Mouse (Mus musculus): ENCODE data around the gene Rgma. TPM values are rescaled to one million over a fixed set of nuclear protein-coding genes. Genes with fewer than 3 reads are reported as not detected.
A peak's percentile ranks its signal among the peaks of the same experiment; 100 is the strongest.

The Rgma gene
- polyA plus RNA-seq, 1 experiment from 2014 or later: 62.9 TPM

GRCm38 (mm10) chr7:73405550-73405949 lies 30.2 kb downstream of the Rgma start:
- H3K27ac ChIP-seq (replicated peaks): peak overlapping the region; percentile 15; the same call in 1 of the 2 replicates
- no peak overlapping the region for H3K9ac ChIP-seq (replicated peaks)
- peaks cover 28% of the 10 kb centered on the region for H3K4me1 ChIP-seq
- no peak overlapping the region for H3K4me2 ChIP-seq (replicated peaks)
- H3K36me3 ChIP-seq: peaks cover 67% of the 10 kb centered on the region
- WGBS: 92% methylated on average over 11 of the region's 11 CpGs
- no peak for ATAC-seq (ENCODE audit: low FRiP score, low read depth)
- no peaks in the 10 kb centered on the region for H3K27me3 ChIP-seq
- H3K9me3 ChIP-seq: no peaks in the 10 kb centered on the region
- no peak overlapping the region for H3K4me3 ChIP-seq

DNA sequence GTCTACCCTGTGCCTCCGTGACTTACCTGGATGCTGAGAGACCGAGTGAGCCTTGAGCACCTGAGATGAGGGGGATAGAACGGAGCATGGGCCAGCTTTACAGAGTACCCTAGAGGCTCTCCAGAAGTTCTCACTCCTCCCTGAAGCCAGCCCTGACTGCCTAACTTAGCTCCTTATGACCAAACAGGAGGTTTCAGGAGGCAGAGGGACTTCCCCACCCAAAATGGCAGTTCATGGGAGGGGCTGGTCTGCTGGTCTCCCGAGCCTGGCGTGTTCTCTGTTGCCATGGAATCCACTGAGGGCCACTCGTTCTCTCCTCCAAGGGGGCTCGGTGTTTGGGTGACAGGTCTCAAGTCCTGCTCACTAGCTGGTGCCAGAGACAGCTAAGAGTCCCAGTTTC lies 36.2 kb downstream of the Rgma start:
- no peak overlapping the region for H3K9ac ChIP-seq (replicated peaks)
- peaks cover 6% of the 10 kb centered on the region for H3K4me1 ChIP-seq
- H3K27me3 ChIP-seq: no peaks in the 10 kb centered on the region
- H3K9me3 ChIP-seq: no peaks in the 10 kb centered on the region
- 55% methylated on average over 7 of the region's 7 CpGs for WGBS
- no peak; the same call in 1 of the 2 replicates for ATAC-seq (ENCODE audit: low FRiP score, low read depth)
- H3K36me3 ChIP-seq: peaks cover 95% of the 10 kb centered on the region
- no peak overlapping the region for H3K27ac ChIP-seq (replicated peaks)
- no peak overlapping the region for H3K4me2 ChIP-seq (replicated peaks)
- H3K4me3 ChIP-seq: no peak overlapping the region

- Histone ChIP-seq H3K9ac (replicated peaks) (no peak overlapping the region), H3K4me1 (peaks cover 6% of the 10 kb centered on the region), H3K27me3 (no peaks in the 10 kb centered on the region), H3K9me3 (no peaks in the 10 kb centered on the region), H3K27ac (replicated peaks) (peak overlapping the region; percentile 25; the same call in 1 of the 2 replicates), H3K36me3 (peaks cover 93% of the 10 kb centered on the region), H3K4me3 (no peak overlapping the region), H3K4me2 (replicated peaks) (no peak overlapping the region)
- WGBS: 89% methylated on average over 4 of the region's 4 CpGs
- ATAC-seq (ENCODE audit: low FRiP score, low read depth): no peak
Measured at GRCm38 (mm10) chr7:73411986-73412385, 36.7 kb downstream of the Rgma start.

GRCm38 (mm10) chr7:73412419-73412818 lies 37.1 kb downstream of the Rgma start:
- H3K9me3 ChIP-seq: no peaks in the 10 kb centered on the region
- no peaks in the 10 kb centered on the region for H3K27me3 ChIP-seq
- no peak overlapping the region for H3K4me3 ChIP-seq
- H3K27ac ChIP-seq (replicated peaks): peak overlapping the region; percentile 25; the same call in 1 of the 2 replicates
- H3K9ac ChIP-seq (replicated peaks): no peak overlapping the region
- 84% methylated on average over 7 of the region's 7 CpGs for whole genome bisulfite sequencing
- H3K36me3 ChIP-seq: peaks cover 93% of the 10 kb centered on the region
- no peak overlapping the region for H3K4me2 ChIP-seq (replicated peaks)
- no peak for ATAC-seq (ENCODE audit: low FRiP score, low read depth)
- peaks cover 6% of the 10 kb centered on the region for H3K4me1 ChIP-seq

DNA sequence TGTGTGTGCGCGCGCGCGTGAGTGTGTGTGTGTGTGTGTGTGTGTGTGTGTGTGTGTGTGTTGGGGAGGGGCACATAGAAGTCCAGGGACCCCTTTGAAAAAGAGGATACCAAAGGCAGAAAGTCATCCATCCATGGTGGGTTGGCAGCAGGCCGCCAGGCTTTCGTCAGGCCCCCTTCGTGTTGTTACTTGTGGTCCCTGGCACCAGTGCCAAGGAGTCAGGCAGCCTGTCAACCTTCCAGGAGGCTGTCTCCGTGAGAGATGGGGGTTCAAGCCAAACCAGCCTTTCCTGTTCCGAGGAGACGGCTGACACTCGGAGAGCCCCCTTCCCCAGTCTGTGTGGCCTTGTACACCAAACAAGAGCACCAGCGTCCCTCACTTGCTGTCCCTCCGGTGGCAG lies 38.9 kb downstream of the Rgma start:
- ATAC-seq (ENCODE audit: low FRiP score, low read depth): no peak
- H3K36me3 ChIP-seq: peaks cover 99% of the 10 kb centered on the region
- no peak overlapping the region for H3K4me3 ChIP-seq
- no peak overlapping the region for H3K9ac ChIP-seq (replicated peaks)
- peaks cover 24% of the 10 kb centered on the region for H3K4me1 ChIP-seq
- H3K27me3 ChIP-seq: no peaks in the 10 kb centered on the region
- no peak overlapping the region for H3K27ac ChIP-seq (replicated peaks)
- H3K4me2 ChIP-seq (replicated peaks): no peak overlapping the region
- no peaks in the 10 kb centered on the region for H3K9me3 ChIP-seq
- WGBS: 88% methylated on average over 14 of the region's 14 CpGs

- Histone ChIP-seq H3K27me3 (no peaks in the 10 kb centered on the region), H3K27ac (replicated peaks) (peak overlapping the region; percentile 64), H3K36me3 (peaks cover 67% of the 10 kb centered on the region), H3K4me2 (replicated peaks) (no peak overlapping the region), H3K4me3 (no peak overlapping the region), H3K4me1 (peaks cover 55% of the 10 kb centered on the region), H3K9me3 (no peaks in the 10 kb centered on the region), H3K9ac (replicated peaks) (no peak overlapping the region)
- ATAC-seq (ENCODE audit: low FRiP score, low read depth): peak; percentile 27; the same call in 1 of the 2 replicates
- 29% methylated on average over 7 of the region's 7 CpGs for WGBS
Measured at GRCm38 (mm10) chr7:73419375-73419774, 44.1 kb downstream of the Rgma start.

DNA sequence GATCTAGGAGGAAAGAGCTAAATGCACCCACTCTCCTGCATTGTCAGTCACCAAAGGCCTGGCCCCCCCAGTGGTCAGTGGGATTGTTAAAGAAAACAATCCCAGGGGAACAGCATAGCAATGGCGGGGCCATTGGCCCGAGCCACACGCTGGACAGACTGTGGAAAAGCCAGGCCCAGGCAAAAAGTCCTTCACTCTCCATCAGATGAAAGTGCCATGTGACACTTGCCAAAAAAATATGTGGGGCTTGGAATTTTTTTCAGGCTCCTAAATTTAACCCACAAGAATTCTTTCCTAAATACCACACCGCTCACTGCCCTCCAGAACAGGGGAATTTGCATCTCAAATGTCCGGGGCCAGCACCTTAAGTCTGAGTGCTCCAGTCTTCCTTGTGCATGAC lies 45.5 kb downstream of the Rgma start:
- Histone ChIP-seq H3K27ac (replicated peaks) (peak overlapping the region; percentile 75), H3K36me3 (peaks cover 52% of the 10 kb centered on the region), H3K27me3 (no peaks in the 10 kb centered on the region), H3K4me2 (replicated peaks) (no peak overlapping the region), H3K9me3 (no peaks in the 10 kb centered on the region), H3K4me1 (peaks cover 64% of the 10 kb centered on the region), H3K9ac (replicated peaks) (no peak overlapping the region; the same call in 1 of the 2 replicates), H3K4me3 (no peak overlapping the region)
- ATAC-seq (ENCODE audit: low FRiP score, low read depth): no peak
- WGBS: 35% methylated on average over 5 of the region's 5 CpGs

DNA sequence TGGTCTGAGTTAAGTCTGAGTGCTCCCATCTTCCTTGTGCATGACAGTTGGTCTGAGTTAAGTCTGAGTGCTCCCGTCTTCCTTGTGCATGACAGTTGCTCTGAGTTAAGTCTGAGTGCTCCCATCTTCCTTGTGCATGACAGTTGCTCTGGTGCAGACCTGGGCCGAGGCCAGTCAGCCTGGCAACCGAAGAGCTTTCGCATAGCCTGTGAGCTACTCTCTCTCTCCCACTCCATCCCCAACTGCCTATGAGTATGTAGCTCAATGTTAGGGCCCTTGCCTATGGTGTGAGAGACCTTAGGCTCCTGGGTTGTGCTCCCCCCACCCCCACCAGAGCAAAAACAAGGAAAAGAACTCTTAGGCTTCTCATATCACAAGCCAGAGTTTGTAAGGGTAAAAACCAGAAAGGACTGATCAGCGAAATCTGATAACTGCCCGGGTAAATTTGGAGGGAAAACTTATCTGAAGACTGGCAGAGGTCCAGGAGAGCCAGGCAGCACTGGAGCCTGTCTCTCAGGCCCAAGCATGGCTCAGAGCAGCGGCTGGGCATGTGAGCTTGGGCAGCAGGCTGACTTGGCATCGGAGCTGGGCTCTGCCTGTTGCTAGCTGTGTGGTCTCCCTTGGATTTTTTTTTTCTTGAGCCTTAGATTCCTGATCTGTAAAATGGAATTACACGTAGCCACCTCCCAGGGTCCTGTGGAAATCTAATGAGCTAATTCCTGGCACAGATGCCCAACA lies 46.1 kb downstream of the Rgma start:
- peaks cover 46% of the 10 kb centered on the region for H3K36me3 ChIP-seq
- WGBS: 66% methylated on average over 9 of the region's 9 CpGs
- no peaks in the 10 kb centered on the region for H3K9me3 ChIP-seq
- ATAC-seq (ENCODE audit: low FRiP score, low read depth): peak; percentile 11; the same call in 1 of the 2 replicates
- peak overlapping the region; percentile 75 for H3K27ac ChIP-seq (replicated peaks)
- no peaks in the 10 kb centered on the region for H3K27me3 ChIP-seq
- H3K9ac ChIP-seq (replicated peaks): no peak overlapping the region
- no peak overlapping the region for H3K4me2 ChIP-seq (replicated peaks)
- H3K4me1 ChIP-seq: peaks cover 64% of the 10 kb centered on the region
- no peak overlapping the region for H3K4me3 ChIP-seq

- H3K36me3 ChIP-seq: peaks cover 46% of the 10 kb centered on the region
- WGBS: 25% methylated on average over 12 of the region's 12 CpGs
- H3K9me3 ChIP-seq: no peaks in the 10 kb centered on the region
- H3K27ac ChIP-seq (replicated peaks): peak overlapping the region; percentile 75
- peak; percentile 10 for ATAC-seq (ENCODE audit: low FRiP score, low read depth)
- no peak overlapping the region for H3K9ac ChIP-seq (replicated peaks)
- H3K4me3 ChIP-seq: no peak overlapping the region
- no peaks in the 10 kb centered on the region for H3K27me3 ChIP-seq
- H3K4me1 ChIP-seq: peaks cover 64% of the 10 kb centered on the region
- no peak overlapping the region for H3K4me2 ChIP-seq (replicated peaks)
Measured at GRCm38 (mm10) chr7:73422223-73423113, 47.2 kb downstream of the Rgma start.

DNA sequence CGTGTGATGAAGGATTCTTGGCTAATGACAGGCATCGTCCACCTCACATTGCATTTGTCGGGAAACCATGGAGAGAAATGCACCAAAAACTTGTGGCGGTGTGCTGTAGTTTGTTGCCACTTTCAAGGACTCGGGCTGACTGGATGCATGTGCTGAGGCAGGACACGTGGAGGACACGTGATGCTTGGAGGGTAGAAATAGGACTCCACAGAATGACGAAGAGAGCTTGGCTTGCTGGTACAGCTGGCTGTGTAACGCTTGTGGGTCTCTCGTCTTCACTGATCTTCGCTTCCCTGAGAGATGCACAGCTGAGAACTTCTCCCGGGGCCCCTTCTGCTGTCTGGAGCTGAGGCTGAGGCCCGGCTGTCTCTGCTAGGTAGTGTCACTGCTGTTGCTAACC lies 47.9 kb downstream of the Rgma start:
- Histone ChIP-seq H3K4me2 (replicated peaks) (no peak overlapping the region), H3K4me1 (peaks cover 57% of the 10 kb centered on the region), H3K36me3 (peaks cover 46% of the 10 kb centered on the region), H3K9ac (replicated peaks) (no peak overlapping the region), H3K27me3 (no peaks in the 10 kb centered on the region), H3K9me3 (no peaks in the 10 kb centered on the region), H3K27ac (replicated peaks) (peak overlapping the region; percentile 74), H3K4me3 (no peak overlapping the region)
- WGBS: 75% methylated on average over 13 of the region's 13 CpGs
- no peak for ATAC-seq (ENCODE audit: low FRiP score, low read depth)

- H3K9me3 ChIP-seq: no peaks in the 10 kb centered on the region
- H3K27me3 ChIP-seq: no peaks in the 10 kb centered on the region
- ATAC-seq (ENCODE audit: low FRiP score, low read depth): no peak
- H3K27ac ChIP-seq (replicated peaks): peak overlapping the region; percentile 74
- H3K9ac ChIP-seq (replicated peaks): no peak overlapping the region
- no peak overlapping the region for H3K4me3 ChIP-seq
- H3K4me2 ChIP-seq (replicated peaks): no peak overlapping the region
- 17% methylated on average over 3 of the region's 3 CpGs for WGBS
- peaks cover 46% of the 10 kb centered on the region for H3K4me1 ChIP-seq
- H3K36me3 ChIP-seq: peaks cover 46% of the 10 kb centered on the region
Measured at GRCm38 (mm10) chr7:73424243-73424642, 48.9 kb downstream of the Rgma start.

GRCm38 (mm10) chr7:73424705-73425104 lies 49.4 kb downstream of the Rgma start:
- peaks cover 46% of the 10 kb centered on the region for H3K36me3 ChIP-seq
- ATAC-seq (ENCODE audit: low FRiP score, low read depth): no peak
- H3K4me1 ChIP-seq: peaks cover 42% of the 10 kb centered on the region
- no peaks in the 10 kb centered on the region for H3K9me3 ChIP-seq
- no peak overlapping the region for H3K4me2 ChIP-seq (replicated peaks)
- WGBS: 54% methylated on average over 3 of the region's 3 CpGs
- H3K27me3 ChIP-seq: no peaks in the 10 kb centered on the region
- no peak overlapping the region for H3K9ac ChIP-seq (replicated peaks)
- no peak overlapping the region for H3K4me3 ChIP-seq
- peak overlapping the region; percentile 74 for H3K27ac ChIP-seq (replicated peaks)
